Mouse (Mus musculus) neutrophil, adult 83 days (primary cell): ENCODE measurements around the gene Pgghg. TPM values are rescaled to one million over a fixed set of nuclear protein-coding genes. Genes with fewer than 3 reads are reported as not detected.

Source experiments
- total RNA-seq, 2 experiments: library from RNA; stranded (reverse); gene quantifications; one replicate each; pipeline ENCODE4 v1.2.4; 2023

The Pgghg gene
- total RNA-seq, result 10 to 100 TPM; 28.1 to 34.5 TPM

DNA sequence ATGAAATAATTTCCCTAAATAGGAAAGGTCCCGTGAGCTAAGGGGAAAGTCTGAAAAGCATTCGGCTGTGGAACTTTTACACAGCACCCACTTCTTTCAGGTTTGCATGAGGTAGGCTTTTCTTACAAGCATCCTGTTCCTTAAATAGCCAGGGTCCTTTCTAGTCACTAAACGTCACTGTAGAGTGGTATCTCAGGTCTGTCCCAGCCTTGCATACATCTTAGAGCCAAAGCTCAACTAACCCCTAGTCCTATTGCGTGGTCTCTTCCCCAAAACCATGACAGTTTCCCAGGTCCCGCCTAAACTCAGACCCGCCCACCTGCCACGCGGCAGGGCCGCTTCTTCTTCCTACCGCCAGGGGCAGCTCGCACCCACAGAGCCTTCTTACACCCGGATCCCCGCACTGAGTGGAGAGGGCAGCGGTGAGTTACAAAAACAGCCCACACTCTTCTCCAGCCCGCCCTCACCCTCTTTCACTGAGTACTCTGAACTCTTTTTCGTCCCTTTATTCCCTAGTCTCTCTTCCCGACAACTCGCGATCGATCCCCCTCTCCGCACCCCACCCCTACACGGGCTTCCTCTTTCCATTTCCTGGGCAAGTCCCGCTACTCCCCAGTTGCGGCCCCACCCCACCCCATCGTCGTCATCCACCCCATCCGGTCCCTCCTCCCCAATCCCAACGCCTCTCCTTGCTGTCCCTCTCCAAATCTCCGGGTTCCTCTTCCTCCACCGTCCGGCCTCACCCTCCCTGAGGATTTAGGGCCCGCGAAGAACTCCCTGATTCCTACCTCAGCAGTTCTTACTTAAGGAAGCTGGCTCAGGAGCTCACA, at the start of gene Pgghg:
Gene Pgghg (plus strand): TSS at position 170 of the 830 bp plus-strand sequence.

DNA sequence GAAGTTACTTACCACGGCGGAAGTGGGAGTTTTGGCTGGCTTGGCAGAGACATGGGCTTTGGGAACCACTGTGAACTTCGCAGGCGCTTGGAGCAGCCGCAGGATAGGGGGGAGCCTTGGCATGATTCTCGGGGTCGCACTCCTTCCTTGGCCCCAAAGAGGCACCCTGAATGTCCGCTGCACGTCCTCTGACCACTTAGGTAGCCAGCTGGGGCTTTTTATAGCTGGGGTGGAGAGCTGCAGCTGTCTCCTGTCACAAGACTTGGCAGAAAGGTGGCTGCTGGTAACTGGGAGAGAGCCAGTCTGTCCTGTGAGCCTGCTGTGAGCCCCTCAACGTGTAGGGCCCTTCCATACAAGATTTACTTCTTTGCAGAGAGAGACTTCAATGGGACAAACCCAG, 41.0 kb upstream of the Pgghg start, which contains the start of gene Cox8b:
Gene Cox8b (minus strand): TSS at position 227 of the 400 bp plus-strand sequence.

DNA sequence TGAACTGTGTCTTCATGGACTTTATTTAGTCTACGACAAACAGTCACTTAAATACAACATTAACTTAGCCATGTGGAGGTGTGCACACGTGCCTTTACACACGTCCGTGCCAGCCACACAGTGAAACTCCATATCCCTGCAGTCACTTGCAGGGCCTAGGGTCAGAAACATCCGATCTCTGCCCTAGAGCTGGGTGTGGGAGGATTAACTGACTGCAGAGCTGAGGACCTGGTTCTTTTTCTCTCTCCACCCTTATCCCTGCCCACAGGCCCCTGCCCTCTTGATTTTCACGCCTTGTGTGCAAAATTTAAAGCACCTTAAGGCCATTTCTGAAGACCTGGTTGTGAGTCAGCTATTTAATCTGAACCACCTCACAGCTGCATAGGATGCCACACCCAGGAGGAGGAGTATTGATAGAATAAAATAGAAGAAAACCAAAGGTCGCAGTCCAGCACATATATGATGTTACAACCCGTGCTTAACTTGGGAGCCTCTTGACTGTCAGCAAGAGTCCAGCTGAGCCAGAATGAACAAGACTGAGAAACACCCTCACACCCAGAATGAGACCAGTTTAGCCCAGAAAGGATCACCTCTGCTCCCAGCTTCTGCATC, 20.7 kb upstream of the Pgghg start, which contains the start of gene Nlrp6:
Gene Nlrp6 (plus strand): TSS at position 485 of the 612 bp plus-strand sequence.

DNA sequence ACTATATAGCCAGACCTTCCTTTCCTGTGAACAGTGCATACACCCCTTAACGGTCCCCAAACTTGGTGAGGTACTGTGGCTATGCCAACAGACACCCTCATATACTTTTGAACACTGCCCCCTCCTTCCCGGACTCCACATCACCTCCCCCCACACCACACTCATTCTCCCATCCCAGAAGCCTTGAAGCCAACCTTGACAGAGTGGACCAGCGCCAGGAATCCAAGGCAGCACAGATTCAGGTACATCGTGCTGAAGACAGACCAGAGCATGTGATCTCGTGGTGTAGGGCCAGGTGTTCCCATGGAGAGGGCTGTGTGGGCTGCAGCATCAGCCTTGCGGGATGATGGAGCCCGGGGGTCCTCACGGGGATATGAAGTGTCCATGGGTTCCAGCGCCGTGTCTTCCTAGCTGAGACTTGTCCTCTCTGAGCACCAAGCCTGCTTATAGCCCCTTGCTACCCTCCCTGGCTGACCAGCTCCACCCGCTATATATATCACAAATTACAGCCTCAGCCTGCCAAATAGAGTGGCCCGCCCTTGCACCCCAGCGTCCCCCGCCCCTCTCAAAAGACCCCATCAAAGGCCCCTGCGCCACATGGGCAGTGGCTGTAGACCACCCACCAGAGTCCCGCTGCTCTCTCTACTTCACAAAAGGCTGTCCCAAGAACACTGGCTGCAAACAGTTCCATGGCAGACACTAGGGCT, 8.8 kb downstream of the Pgghg start, which contains the start of gene Ifitm5:
Gene Ifitm5 (minus strand): TSS at position 468 of the 707 bp plus-strand sequence.

DNA sequence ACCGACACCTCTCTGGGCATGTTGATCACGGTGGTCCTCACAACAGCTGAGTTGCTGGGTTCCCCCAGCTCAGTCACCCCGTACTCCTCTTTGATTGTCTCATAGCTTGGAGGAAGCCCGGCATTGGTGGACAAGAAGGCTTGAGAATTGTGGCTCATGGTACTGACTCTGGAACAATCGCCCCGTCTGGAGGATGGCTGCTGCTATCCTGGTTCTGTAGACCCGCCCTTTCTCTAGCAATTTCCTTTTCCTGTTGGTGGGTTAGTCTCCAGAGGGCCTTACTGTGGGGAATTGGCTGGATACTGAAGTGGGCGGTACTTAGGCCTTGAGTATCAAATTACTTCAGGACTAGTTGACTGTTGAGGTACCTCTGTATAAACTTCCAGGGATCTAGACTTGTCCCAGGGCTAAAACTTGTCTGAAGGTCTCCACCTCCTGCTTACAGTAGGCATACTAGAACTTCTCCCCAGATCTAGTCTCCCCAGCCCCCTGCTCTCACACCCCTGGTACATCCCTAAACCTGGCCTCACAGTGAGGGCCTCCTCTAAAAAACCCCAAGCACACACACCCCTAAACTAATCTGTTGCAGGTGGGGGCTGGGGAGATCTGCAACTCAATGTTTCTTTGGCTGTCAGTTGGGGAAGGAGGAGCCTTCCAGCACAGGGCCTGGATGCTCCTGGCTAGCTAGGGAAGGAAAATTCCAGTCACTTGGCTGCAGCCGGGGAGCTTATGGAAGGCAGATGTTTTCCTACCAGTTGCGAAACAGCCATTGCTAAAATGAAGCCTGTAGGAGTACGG, 14.8 kb downstream of the Pgghg start, which contains the start of the genes Gm45717 and Ifitm2:
Gene Gm45717 (minus strand): TSS at position 180 of the 798 bp plus-strand sequence.
Gene Ifitm2 (minus strand): TSS at position 230 of the 798 bp plus-strand sequence.

DNA sequence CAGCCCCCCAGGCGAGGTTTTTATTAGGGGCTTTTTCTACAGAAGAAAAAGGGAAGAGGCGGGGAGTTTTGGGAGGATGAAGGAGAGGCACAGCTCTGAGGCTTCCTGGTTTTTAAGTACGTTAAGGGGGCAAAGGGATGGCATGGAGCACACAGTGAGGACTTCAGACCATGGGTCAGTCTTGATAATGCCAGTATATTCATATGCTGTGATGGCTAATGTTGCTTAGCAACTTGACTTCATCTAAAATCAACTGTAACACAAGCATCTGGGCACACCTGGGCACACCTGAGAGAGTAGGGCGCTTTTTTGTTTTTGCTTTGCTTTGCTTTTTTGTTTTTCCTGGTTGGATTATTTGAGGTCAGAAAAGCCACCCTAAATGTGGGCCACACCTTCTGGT, 25.7 kb downstream of the Pgghg start, which contains the start of gene Ifitm1:
Gene Ifitm1 (plus strand): TSS at position 301 of the 400 bp plus-strand sequence.

Other genes with a start within 250 kb of the Pgghg start
- gene Olfr541, start 244.1 kb upstream of the Pgghg start, total RNA-seq, result not detected
- gene Cyp2e1, start 177.7 kb upstream of the Pgghg start, total RNA-seq, result not detected
- not detected for gene Syce1, start 153.5 kb upstream of the Pgghg start, total RNA-seq
- not detected for gene Zfp941, start 119.2 kb upstream of the Pgghg start, total RNA-seq
- gene Urah, start 106.4 kb upstream of the Pgghg start, total RNA-seq, result not detected
- gene Scgb1c1, start 95.8 kb upstream of the Pgghg start, total RNA-seq, result not detected
- not detected for gene Odf3, start 93.6 kb upstream of the Pgghg start, total RNA-seq
- gene Gm45785, start 85.1 kb upstream of the Pgghg start, total RNA-seq, result not detected
- gene Ric8a, start 84.4 kb upstream of the Pgghg start, total RNA-seq, result 100 to 1,000 TPM in 1 of 2 experiments, 10 to 100 TPM in 1; 87.9 to 102 TPM
- 10 to 100 TPM; 22.0 to 22.9 TPM for gene Bet1l, start 83.8 kb upstream of the Pgghg start, total RNA-seq
- gene Psmd13, start 59.4 kb upstream of the Pgghg start, total RNA-seq, result 10 to 100 TPM; 93.4 to 95.3 TPM
- 10 to 100 TPM; 12.0 to 13.0 TPM for gene Sirt3, start 59.1 kb upstream of the Pgghg start, total RNA-seq
- gene Cox8b, start 40.9 kb upstream of the Pgghg start, total RNA-seq, result not detected
- not detected for gene Nlrp6, start 20.5 kb upstream of the Pgghg start, total RNA-seq
- 1 to 10 TPM; 1.3 to 2.7 TPM for gene Ifitm5, start 8.9 kb downstream of the Pgghg start, total RNA-seq
- not detected for gene Gm45717, start 14.5 kb downstream of the Pgghg start, total RNA-seq
- 100 to 1,000 TPM; 421 to 568 TPM for gene Ifitm2, start 14.6 kb downstream of the Pgghg start, total RNA-seq
- 100 to 1,000 TPM; 245 to 419 TPM for gene Ifitm1, start 25.8 kb downstream of the Pgghg start, total RNA-seq
- 100 to 1,000 TPM; 508 to 583 TPM for gene Ifitm3, start 69.4 kb downstream of the Pgghg start, total RNA-seq
- 1,000 to 10,000 TPM in 1 of 2 experiments, 100 to 1,000 TPM in 1; 867 to 1,003 TPM for gene Ifitm6, start 76.5 kb downstream of the Pgghg start, total RNA-seq
- not detected for gene Gm17387, start 87.7 kb downstream of the Pgghg start, total RNA-seq
- 1 to 10 TPM in 1 of 2 experiments, under 1 TPM in 1; 0.73 to 1.3 TPM for gene B4galnt4, start 119.7 kb downstream of the Pgghg start, total RNA-seq
- gene Pkp3, start 136.8 kb downstream of the Pgghg start, total RNA-seq, result 1 to 10 TPM; 3.7 to 4.0 TPM
- gene Sigirr, start 159.2 kb downstream of the Pgghg start, total RNA-seq, result 1 to 10 TPM; 5.3 to 6.2 TPM
- gene Ano9, start 176.4 kb downstream of the Pgghg start, total RNA-seq, result not detected
- 10 to 100 TPM; 20.7 to 23.3 TPM for gene Ptdss2, start 181.0 kb downstream of the Pgghg start, total RNA-seq
- 10 to 100 TPM; 83.3 to 88.8 TPM for gene Rnh1, start 231.5 kb downstream of the Pgghg start, total RNA-seq